30 mouse cellular contexts compared by ENCODE assay signal in the genomic region with DNA sequence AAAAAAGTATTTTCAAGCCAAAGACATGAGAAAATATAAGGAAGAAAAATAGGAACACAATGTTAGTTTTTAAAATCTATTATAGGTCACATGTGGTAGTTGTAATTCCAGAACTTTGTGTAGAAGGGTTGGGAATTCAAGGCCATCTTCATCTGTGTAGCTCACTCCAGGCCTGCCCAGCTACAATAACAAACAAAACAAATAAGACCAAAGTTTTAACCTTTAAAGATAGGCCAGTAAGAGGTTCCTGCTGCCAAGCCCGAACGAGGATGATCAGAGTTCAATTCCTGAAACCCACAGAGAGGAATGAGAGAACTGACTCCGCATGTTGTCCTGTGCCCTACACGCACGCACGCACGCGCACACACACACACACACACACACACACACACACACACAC.
"Had no signal": no experiment of that assay in that cellular context is flagged by ENCODE, and none has a peak within 500 bp of the region (broad histone marks: within the 10 kb centered on the region; RNA-seq: fewer than 3 reads in every experiment).

No protein-coding gene starts in this region.

- H3K9ac ChIP-seq: heart, embryonic 12.5 days; heart, embryonic 13.5 days; heart, embryonic 15.5 days; hindbrain, embryonic 12.5 days; hindbrain, embryonic 13.5 days; hindbrain, embryonic 14.5 days; hindbrain, embryonic 15.5 days; intestine, embryonic 15.5 days; kidney, embryonic 15.5 days had no signal

- H3K36me3 ChIP-seq: heart, embryonic 10.5 days; heart, embryonic 12.5 days; heart, embryonic 13.5 days; heart, embryonic 15.5 days; hindbrain, embryonic 10.5 days; hindbrain, embryonic 12.5 days; hindbrain, embryonic 13.5 days; hindbrain, embryonic 15.5 days; intestine, embryonic 15.5 days; kidney, embryonic 15.5 days had no signal

- H3K27ac ChIP-seq: heart, embryonic 10.5 days; heart, embryonic 13.5 days; heart, embryonic 15.5 days; hindbrain, embryonic 10.5 days; hindbrain, embryonic 12.5 days; hindbrain, embryonic 13.5 days; hindbrain, embryonic 14.5 days; hindbrain, embryonic 15.5 days; hindbrain, postnatal 0 days; intestine, embryonic 15.5 days; kidney, embryonic 15.5 days; kidney, postnatal 0 days; layer of hippocampus, adult 2 months had no signal

- H3K4me1 ChIP-seq: heart, embryonic 10.5 days; heart, embryonic 12.5 days; heart, embryonic 13.5 days; heart, embryonic 15.5 days; hindbrain, embryonic 12.5 days; hindbrain, embryonic 13.5 days; hindbrain, embryonic 15.5 days; intestine, embryonic 15.5 days; kidney, embryonic 15.5 days had no signal

- H3K27me3 ChIP-seq: heart, embryonic 12.5 days; heart, embryonic 13.5 days; heart, embryonic 15.5 days; hindbrain, embryonic 12.5 days; hindbrain, embryonic 13.5 days; hindbrain, embryonic 15.5 days; intestine, embryonic 15.5 days; kidney, embryonic 15.5 days had no signal

- DNase-seq: heart, postnatal 10 days; heart, postnatal 14 days; heart, postnatal 36 days; heart, postnatal 4 days; kidney, adult 11 months; kidney, adult 18-20 months; kidney, adult 2 months; kidney, adult 8-10 months; kidney, adult 9 months; kidney, postnatal 10 days; kidney, postnatal 14 days; kidney, postnatal 25 days; kidney, postnatal 36 days; kidney, postnatal 4 days; layer of hippocampus, adult 9-11 months; layer of hippocampus, postnatal 36 days had no signal

- H3K4me3 ChIP-seq: heart, embryonic 10.5 days; heart, embryonic 12.5 days; heart, embryonic 13.5 days; heart, embryonic 15.5 days; hindbrain, embryonic 10.5 days; hindbrain, embryonic 12.5 days; hindbrain, embryonic 13.5 days; hindbrain, embryonic 15.5 days; intestine, embryonic 15.5 days; kidney, embryonic 15.5 days; layer of hippocampus, adult 2 months had no signal
